Mouse (Mus musculus) heart, postnatal 0 days (tissue): Measurements from ENCODE around the gene Rapgef2. TPM values are rescaled to one million over a fixed set of nuclear protein-coding genes. Genes with fewer than 3 reads are reported as not detected.

Source experiments
- ATAC-seq: fragments of 200-750 bp; cut with Nextera tagmentation; 2 replicates; pipeline ENCODE4 v1.8.0; 2017; ENCODE audit warnings: low read depth, moderate number of reproducible peaks, moderate library complexity; ENCODE audit not compliant: insufficient read depth
- DNase-seq: peaks from one replicate; pipeline ENCODE4 v3.0.0-alpha.2; 2016; ENCODE audit warnings: low spot score
- H3K27ac ChIP-seq: fragments of 300-500 bp; sonication (generic); 2 replicates; pipeline ENCODE4 v1.5.1; 2014; ENCODE audit warnings: low read depth, mild to moderate bottlenecking
- H3K27me3 ChIP-seq: fragments of 300-500 bp; sonication (generic); 2 replicates; pipeline ENCODE4 v1.6.1; 2014; ENCODE audit warnings: low read length, mixed read lengths; ENCODE audit not compliant: control insufficient read depth, insufficient read depth
- H3K36me3 ChIP-seq: fragments of 300-500 bp; sonication (generic); replicated peaks from 2 replicates; pipeline ENCODE4 v1.6.1; 2014; ENCODE audit warnings: low read length, mixed read lengths; ENCODE audit not compliant: control insufficient read depth, insufficient read depth
- H3K4me1 ChIP-seq: fragments of 300-500 bp; sonication (generic); 2 replicates; pipeline ENCODE4 v1.6.1; 2014; ENCODE audit warnings: antibody characterized with exemption; ENCODE audit not compliant: control insufficient read depth, insufficient read depth
- H3K4me2 ChIP-seq: fragments of 300-500 bp; sonication (generic); 2 replicates; pipeline ENCODE4 v1.6.1; 2014; ENCODE audit warnings: low read depth, mild to moderate bottlenecking, low read length, moderate library complexity
- H3K4me3 ChIP-seq: fragments of 300-500 bp; sonication (generic); 2 replicates; pipeline ENCODE4 v1.5.1; 2014; ENCODE audit warnings: low read depth, low read length
- H3K9ac ChIP-seq: fragments of 300-500 bp; sonication (generic); replicated peaks from 2 replicates; pipeline ENCODE4 v1.6.1; 2014; ENCODE audit warnings: low read depth, low read length, mixed read lengths
- H3K9me3 ChIP-seq: fragments of 300-500 bp; sonication (generic); replicated peaks from 2 replicates; pipeline ENCODE4 v1.6.1; 2016; ENCODE audit warnings: low read length; ENCODE audit not compliant: control insufficient read depth
- CTCF ChIP-seq: IDR thresholded peaks from 2 replicates; pipeline ENCODE4 v1.5.1; 2016; ENCODE audit warnings: antibody characterized with exemption, control low read depth, low read depth
- EP300 ChIP-seq: IDR thresholded peaks from 2 replicates; pipeline ENCODE4 v1.6.1; 2016; ENCODE audit warnings: antibody characterized with exemption, low read depth
- WGBS: fragments of 180-500 bp; shearing (Covaris S2); extraction: QIAGEN DNeasy Blood & Tissue Kit; methylation state at CpG from one replicate; pipeline ENCODE4 v1.1.7; 2014; 5-methylcytosine and 5-hydroxymethylcytosine counted together
- polyA plus RNA-seq: library from polyadenylated mRNA; unstranded; fragments of >200 nt; fragmentation: Nextera tagmentation; extraction: Ambion mirVana; gene quantifications from 2 replicates; pipeline ENCODE4 v1.2.1, GENCODE M21; 2015
- total RNA-seq: library from RNA; depleted of rRNA; stranded (reverse); fragments of >200 nt; gene quantifications from 2 replicates; pipeline ENCODE4 v1.2.3, GENCODE M21; 2014; ENCODE audit warnings: low replicate concordance

The Rapgef2 gene
- total and polyA plus RNA-seq, 2 experiments from 2014 or later, result 3.5 to 30.3 TPM

GRCm38 (mm10) chr3:79126857-79127256 is 159.5 kb downstream of the Rapgef2 start:
- no peak for ATAC-seq

GRCm38 (mm10) chr3:79121391-79121790 is 164.9 kb downstream of the Rapgef2 start:
- Histone ChIP-seq H3K36me3 (no peaks in the 10 kb centered on the region), H3K4me2 (no peak overlapping the region), H3K27me3 (no peaks in the 10 kb centered on the region), H3K4me3 (no peak overlapping the region), H3K27ac (no peak overlapping the region), H3K4me1 (peaks cover 6% of the 10 kb centered on the region; the same call in 1 of the 2 replicates), H3K9me3 (no peaks in the 10 kb centered on the region), H3K9ac (no peak overlapping the region)
- DNase-seq (no peak), ATAC-seq (no peak)
- 69% methylated on average over 7 of the region's 7 CpGs for WGBS
- TF ChIP-seq EP300 (no peak), CTCF (no peak)

More at GRCm38 (mm10) chr3:79126857-79127256, 159.5 kb downstream of the Rapgef2 start:
- Histone ChIP-seq H3K27ac (no peak overlapping the region), H3K36me3 (0 out of 2 replicates have a peak, but pooled peaks cover 5% of the 10 kb centered on the region), H3K4me1 (peaks cover 4% of the 10 kb centered on the region; the same call in 1 of the 2 replicates), H3K4me3 (no peak overlapping the region), H3K27me3 (no peaks in the 10 kb centered on the region), H3K9me3 (no peaks in the 10 kb centered on the region), H3K4me2 (no peak overlapping the region), H3K9ac (no peak overlapping the region)
- TF ChIP-seq EP300 (no peak), CTCF (no peak)
- 81% methylated on average over 6 of the region's 6 CpGs for WGBS
- DNase-seq, result no peak

- WGBS, result 96% methylated on average over 12 of the region's 12 CpGs
These were observed 166.3 kb downstream of the Rapgef2 start for GRCm38 (mm10) chr3:79119983-79120382.

GRCm38 (mm10) chr3:79110153-79110552 is 176.2 kb downstream of the Rapgef2 start:
- WGBS, result 96% methylated on average over 6 of the region's 6 CpGs
- Histone ChIP-seq H3K9me3 (no peaks in the 10 kb centered on the region), H3K9ac (no peak overlapping the region), H3K4me2 (no peak overlapping the region), H3K4me3 (no peak overlapping the region), H3K36me3 (peaks cover 8% of the 10 kb centered on the region), H3K27ac (no peak overlapping the region), H3K27me3 (no peaks in the 10 kb centered on the region), H3K4me1 (no peaks in the 10 kb centered on the region)
- TF ChIP-seq CTCF, result peak; percentile 46
- TF ChIP-seq EP300, result no peak
- no peak for ATAC-seq
- no peak for DNase-seq

More at GRCm38 (mm10) chr3:79119983-79120382, 166.3 kb downstream of the Rapgef2 start:
- no peak for ATAC-seq
- TF ChIP-seq CTCF, result no peak
- no peak for TF ChIP-seq EP300
- Histone ChIP-seq H3K4me1 (peaks cover 7% of the 10 kb centered on the region; the same call in 1 of the 2 replicates), H3K4me3 (no peak overlapping the region), H3K4me2 (no peak overlapping the region), H3K27ac (no peak overlapping the region), H3K36me3 (no peaks in the 10 kb centered on the region), H3K9me3 (no peaks in the 10 kb centered on the region), H3K9ac (no peak overlapping the region), H3K27me3 (no peaks in the 10 kb centered on the region)
- no peak for DNase-seq

- DNase-seq, result no peak
- TF ChIP-seq CTCF (no peak), EP300 (no peak)
- Histone ChIP-seq H3K27me3 (no peaks in the 10 kb centered on the region), H3K9ac (no peak overlapping the region), H3K4me3 (no peak overlapping the region), H3K9me3 (no peaks in the 10 kb centered on the region), H3K4me1 (no peaks in the 10 kb centered on the region), H3K36me3 (peaks cover 17% of the 10 kb centered on the region), H3K27ac (no peak overlapping the region), H3K4me2 (no peak overlapping the region)
- no peak for ATAC-seq
- WGBS, result 91% methylated on average over 6 of the region's 6 CpGs
These were observed 178.1 kb downstream of the Rapgef2 start for GRCm38 (mm10) chr3:79108246-79108645.

GRCm38 (mm10) chr3:79106360-79106759 is 180.0 kb downstream of the Rapgef2 start:
- H3K4me2 ChIP-seq, result no peak overlapping the region
- no peaks in the 10 kb centered on the region for H3K9me3 ChIP-seq
- H3K27me3 ChIP-seq, result no peaks in the 10 kb centered on the region
- no peak overlapping the region for H3K9ac ChIP-seq
- no peak for TF ChIP-seq EP300
- TF ChIP-seq CTCF, result no peak
- ATAC-seq (no peak), DNase-seq (no peak)
- peaks cover 6% of the 10 kb centered on the region for H3K4me1 ChIP-seq
- peaks cover 18% of the 10 kb centered on the region for H3K36me3 ChIP-seq
- WGBS, result 89% methylated on average over 2 of the region's 2 CpGs
- H3K27ac ChIP-seq, result no peak overlapping the region
- H3K4me3 ChIP-seq, result no peak overlapping the region
